Mouse (Mus musculus) testis, adult 2 months (tissue): ENCODE results near the gene Hsd17b2. TPM values are rescaled to one million over a fixed set of nuclear protein-coding genes. Genes with fewer than 3 reads are reported as not detected.
"Not testable (repeated sequence)": the region's sequence is repeated elsewhere in the genome, so short reads cannot be mapped to it uniquely, and the experiment has no call there.

ENCODE experiments used
- H3K27ac ChIP-seq: fragments of 200-500 bp; 2 replicates; pipeline ENCODE4 v1.5.1; 2012; ENCODE audit warnings: low read depth, low read length; ENCODE audit not compliant: control insufficient read depth, insufficient read depth
- H3K27me3 ChIP-seq: fragments of 200-500 bp; 2 replicates; pipeline ENCODE4 v1.6.1; 2012; ENCODE audit warnings: mild to moderate bottlenecking, low read length, moderate library complexity; ENCODE audit not compliant: control insufficient read depth, insufficient read depth
- H3K36me3 ChIP-seq: fragments of 200-500 bp; 2 replicates; pipeline ENCODE4 v1.6.1; 2012; ENCODE audit warnings: mild to moderate bottlenecking, low read length; ENCODE audit not compliant: control insufficient read depth, insufficient read depth
- H3K4me1 ChIP-seq: fragments of 200-500 bp; 2 replicates; pipeline ENCODE4 v1.6.1; 2012; ENCODE audit warnings: low read length; ENCODE audit not compliant: control insufficient read depth, insufficient read depth
- H3K4me3 ChIP-seq: fragments of 200-500 bp; 2 replicates; pipeline ENCODE4 v1.5.1; 2012; ENCODE audit warnings: low read depth, mild to moderate bottlenecking, low read length, moderate library complexity, mixed read lengths; ENCODE audit not compliant: control insufficient read depth
- CTCF ChIP-seq: fragments of 200-500 bp; IDR thresholded peaks from 2 replicates; pipeline ENCODE4 v1.5.1; 2012; ENCODE audit warnings: low read depth, mild to moderate bottlenecking, inconsistent platforms, low read length, moderate library complexity; ENCODE audit not compliant: control insufficient read depth, insufficient read depth, insufficient replicate concordance
- POLR2A ChIP-seq: fragments of 200-500 bp; IDR thresholded peaks from 2 replicates; pipeline ENCODE4 v1.6.1; 2012; ENCODE audit warnings: low read depth, mild to moderate bottlenecking, inconsistent platforms, low read length, moderate library complexity; ENCODE audit not compliant: control insufficient read depth
- polyA plus RNA-seq: library from polyadenylated mRNA; depleted of rRNA; stranded (reverse); fragments of >200 nt; gene quantifications from 2 replicates; pipeline ENCODE4 v1.2.3, GENCODE M21; 2012

The Hsd17b2 gene
- polyA plus RNA-seq, 1 experiment = 0.57 TPM

DNA sequence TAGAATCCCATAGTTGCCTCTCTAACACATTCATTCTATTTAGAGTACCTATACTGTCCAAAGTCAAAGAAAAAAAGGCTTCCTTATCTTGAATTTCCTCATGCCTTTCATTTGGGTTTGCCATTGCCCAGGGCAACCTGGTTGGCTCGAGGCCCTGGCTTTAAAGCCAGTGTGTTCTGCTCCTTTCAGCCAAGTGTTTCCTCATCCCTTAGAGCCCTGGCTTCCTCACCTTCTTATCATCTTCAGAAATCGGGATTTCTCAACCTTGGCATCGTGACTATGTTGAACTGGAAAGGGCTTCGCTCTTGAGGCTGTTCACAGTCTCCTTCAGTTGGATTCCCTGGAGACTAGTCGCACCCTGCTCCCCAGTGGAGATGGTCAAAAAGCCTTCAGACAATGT, 12.9 kb downstream of the Hsd17b2 start:
- Histone ChIP-seq H3K36me3 (no peaks in the 10 kb centered on the region), H3K27ac (no peak overlapping the region), H3K4me1 (no peaks in the 10 kb centered on the region), H3K4me3 (no peak overlapping the region), H3K27me3 (no peaks in the 10 kb centered on the region)
- TF ChIP-seq POLR2A (no peak), CTCF (no peak)

DNA sequence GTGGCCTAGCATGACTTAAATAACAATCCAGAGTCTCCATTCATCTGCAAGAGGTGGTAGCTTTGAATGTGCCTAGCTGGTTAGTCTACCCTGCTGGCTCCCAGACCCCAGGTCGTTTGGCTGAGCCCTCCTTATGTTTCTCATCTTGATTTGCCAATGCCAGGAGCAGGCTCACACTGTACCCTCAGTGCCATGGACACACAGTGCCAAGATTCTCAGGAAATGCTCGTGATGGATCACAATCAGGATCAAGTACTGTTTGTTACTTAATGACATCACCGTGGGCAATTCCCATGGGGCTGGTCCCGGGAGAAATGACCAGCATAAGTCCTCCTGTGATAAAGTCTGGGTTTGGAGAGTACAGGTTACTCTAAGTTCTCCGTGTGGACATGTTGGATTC, 14.2 kb downstream of the Hsd17b2 start:
- no peaks in the 10 kb centered on the region for H3K4me1 ChIP-seq

DNA sequence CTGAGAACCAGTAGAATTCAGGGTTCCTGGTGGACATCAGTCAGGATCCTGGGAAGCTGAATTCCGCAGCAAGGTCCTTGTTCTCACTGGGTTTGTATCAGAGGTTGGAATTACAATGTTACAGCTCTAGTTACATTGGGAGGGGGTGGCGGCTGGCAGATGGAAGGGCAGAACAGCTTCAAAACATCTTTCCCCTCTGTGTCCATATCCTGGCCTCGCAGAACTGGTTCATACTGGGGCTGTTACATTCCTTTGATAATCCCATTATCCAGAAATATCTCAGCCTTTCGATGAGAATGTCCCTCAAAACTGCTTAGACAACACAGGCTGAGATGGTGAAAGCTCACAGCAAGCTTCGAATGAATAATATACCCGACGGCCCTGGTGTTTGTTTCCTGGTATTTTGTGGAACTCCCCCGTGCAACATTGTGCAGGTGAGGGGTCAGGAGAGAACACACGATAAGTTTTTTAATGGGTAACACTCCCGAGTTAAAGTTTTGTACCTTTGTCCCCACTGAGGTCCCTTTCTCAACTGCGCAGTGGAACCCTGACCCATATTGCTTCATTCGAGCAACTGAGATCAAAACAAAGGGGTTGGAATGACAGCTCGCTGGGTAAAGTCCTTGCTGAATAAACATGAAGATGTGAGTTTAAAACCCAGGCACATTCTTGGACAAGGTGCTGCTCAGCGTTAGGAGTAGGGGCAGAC, 16.6 kb downstream of the Hsd17b2 start:
- H3K27me3 ChIP-seq = no peaks in the 10 kb centered on the region
- TF ChIP-seq CTCF = no peak
- no peak for TF ChIP-seq POLR2A
- H3K27ac ChIP-seq = no peak overlapping the region
- no peak overlapping the region for H3K4me3 ChIP-seq
- H3K4me1 ChIP-seq = no peaks in the 10 kb centered on the region
- no peaks in the 10 kb centered on the region for H3K36me3 ChIP-seq

More for the DNA sequence above, 14.2 kb downstream of the Hsd17b2 start:
- no peak for TF ChIP-seq POLR2A
- no peak for TF ChIP-seq CTCF
- H3K36me3 ChIP-seq = no peaks in the 10 kb centered on the region
- no peak overlapping the region for H3K27ac ChIP-seq
- no peaks in the 10 kb centered on the region for H3K27me3 ChIP-seq
- no peak overlapping the region for H3K4me3 ChIP-seq

DNA sequence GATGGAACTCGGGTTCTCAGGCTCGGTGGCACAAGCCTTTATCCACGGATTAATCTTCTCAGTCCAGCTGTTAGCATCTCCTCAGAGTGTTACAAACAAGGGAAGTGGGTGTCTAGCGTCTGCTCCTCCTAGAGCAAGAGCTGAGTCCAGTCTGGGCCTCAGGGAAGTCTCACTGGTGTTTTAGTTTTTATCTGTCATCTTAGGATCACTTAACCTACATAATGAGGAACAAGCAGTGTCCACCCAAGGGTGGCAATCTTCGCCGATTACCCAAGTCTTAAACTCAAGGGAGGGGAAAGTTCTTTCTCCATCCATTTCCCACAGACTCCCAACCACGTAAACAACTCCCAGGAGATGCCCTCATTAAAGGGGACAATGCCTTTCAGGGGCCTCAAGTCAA, 24.8 kb downstream of the Hsd17b2 start:
- Histone ChIP-seq H3K27ac (no peak overlapping the region), H3K36me3 (no peaks in the 10 kb centered on the region), H3K4me1 (no peaks in the 10 kb centered on the region; the same call in none of the 2 replicates), H3K27me3 (no peaks in the 10 kb centered on the region), H3K4me3 (no peak overlapping the region)
- no peak for TF ChIP-seq CTCF
- no peak for TF ChIP-seq POLR2A

GRCm38 (mm10) chr8:117727561-117727960, 25.9 kb downstream of the Hsd17b2 start:
- no peaks in the 10 kb centered on the region; the same call in none of the 2 replicates for H3K4me1 ChIP-seq
- no peak overlapping the region for H3K27ac ChIP-seq
- no peak overlapping the region for H3K4me3 ChIP-seq
- peak; percentile 27; the same call in 1 of the 2 replicates for TF ChIP-seq CTCF
- no peak for TF ChIP-seq POLR2A
- no peaks in the 10 kb centered on the region for H3K36me3 ChIP-seq
- no peaks in the 10 kb centered on the region for H3K27me3 ChIP-seq

DNA sequence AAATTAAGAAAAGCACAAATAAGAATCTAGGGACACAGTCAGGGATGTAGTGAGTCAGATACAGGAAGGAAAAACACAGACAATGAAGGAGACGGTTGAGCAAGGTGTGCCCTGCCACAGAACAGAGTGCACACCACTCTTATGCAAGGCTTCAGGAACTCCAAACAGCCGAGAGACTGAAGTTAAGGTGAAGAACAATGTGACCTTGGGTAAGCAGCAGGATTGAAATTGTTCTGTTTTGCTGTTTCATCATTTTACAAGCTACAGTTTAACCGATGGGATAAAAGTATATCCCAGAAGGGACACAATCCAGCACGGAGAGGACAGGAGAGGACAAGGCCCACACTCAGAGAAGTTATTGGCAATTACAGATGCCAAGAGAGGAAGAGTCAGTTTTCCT, 26.5 kb downstream of the Hsd17b2 start:
- Histone ChIP-seq H3K27me3 (no peaks in the 10 kb centered on the region), H3K4me3 (no peak overlapping the region), H3K36me3 (no peaks in the 10 kb centered on the region), H3K27ac (no peak overlapping the region), H3K4me1 (no peaks in the 10 kb centered on the region; the same call in none of the 2 replicates)
- TF ChIP-seq CTCF (no peak), POLR2A (no peak)

GRCm38 (mm10) chr8:117730980-117731379, 29.3 kb downstream of the Hsd17b2 start:
- TF ChIP-seq POLR2A = no peak
- no peak for TF ChIP-seq CTCF
- no peak overlapping the region for H3K4me3 ChIP-seq
- H3K27ac ChIP-seq = no peak overlapping the region

GRCm38 (mm10) chr8:117736657-117737175, 35.0 kb downstream of the Hsd17b2 start:
- no peak overlapping the region for H3K27ac ChIP-seq
- no peaks in the 10 kb centered on the region for H3K4me1 ChIP-seq
- H3K4me3 ChIP-seq = no peak overlapping the region
- no peaks in the 10 kb centered on the region for H3K27me3 ChIP-seq
- no peaks in the 10 kb centered on the region for H3K36me3 ChIP-seq
- TF ChIP-seq POLR2A (no peak), CTCF (no peak)

More at GRCm38 (mm10) chr8:117730980-117731379, 29.3 kb downstream of the Hsd17b2 start:
- H3K27me3 ChIP-seq = no peaks in the 10 kb centered on the region
- no peaks in the 10 kb centered on the region for H3K4me1 ChIP-seq
- no peaks in the 10 kb centered on the region for H3K36me3 ChIP-seq

DNA sequence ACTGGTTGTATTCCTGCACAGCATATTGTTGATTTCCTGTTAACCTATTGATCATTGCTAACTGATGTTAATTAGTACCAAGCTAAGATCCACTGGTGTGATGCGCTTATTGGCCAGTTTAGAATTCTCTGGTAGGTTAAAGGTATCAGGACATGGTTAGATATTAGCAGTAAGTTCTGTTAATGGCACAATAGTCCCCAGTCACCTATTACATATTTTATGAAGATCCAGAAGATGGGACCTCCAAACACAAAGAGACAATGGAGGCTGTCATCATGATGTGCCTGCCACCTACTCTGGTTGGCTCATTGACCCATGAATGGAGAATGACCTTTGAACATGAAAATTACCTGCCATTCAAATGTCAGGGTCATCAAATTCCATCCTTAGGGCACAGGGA, 36.5 kb downstream of the Hsd17b2 start:
- not testable (repeated sequence) for H3K27ac ChIP-seq, H3K4me3 ChIP-seq, H3K4me1 ChIP-seq, H3K36me3 ChIP-seq, H3K27me3 ChIP-seq
